In the genomic region with DNA sequence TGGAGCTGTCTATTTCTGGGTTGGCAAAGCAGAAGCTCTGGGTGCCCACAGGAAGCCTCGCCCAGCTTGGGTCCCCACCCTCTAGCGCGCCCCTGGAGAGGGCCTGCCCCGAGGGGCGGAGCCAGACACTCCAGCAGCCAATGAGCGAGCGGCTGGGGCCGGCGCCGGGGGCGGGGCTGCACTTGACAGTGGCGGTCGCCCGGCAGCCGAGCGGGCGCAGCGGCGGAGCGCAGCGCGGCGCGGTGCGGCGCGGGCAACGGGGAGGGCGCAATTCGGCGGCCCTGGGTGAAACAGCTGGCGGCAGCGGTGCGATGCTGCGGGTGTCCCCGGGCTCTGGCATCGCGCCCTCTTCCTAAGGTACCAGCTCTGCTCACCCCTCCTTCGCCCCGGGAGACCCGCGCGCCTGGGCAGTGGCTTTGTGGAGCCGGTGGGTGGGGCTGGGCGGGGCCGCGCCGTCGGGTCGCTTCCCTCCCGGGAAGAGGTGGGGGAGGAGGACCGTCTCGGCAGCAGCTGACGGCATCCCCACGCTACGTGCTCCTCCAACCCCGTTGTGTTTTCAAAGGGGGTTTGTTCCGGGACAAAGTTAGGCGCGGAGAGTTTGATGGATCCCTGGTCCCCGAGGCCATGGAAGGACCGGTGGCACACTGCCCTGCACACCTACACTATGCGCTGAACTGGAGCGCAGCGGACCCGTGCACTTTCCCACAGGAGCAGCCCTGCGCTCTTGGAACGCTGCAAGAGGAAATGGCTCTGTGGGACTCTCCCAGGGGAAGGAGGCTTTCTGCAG, we compare ENCODE assay signal across 8 mouse cellular contexts. TPM values are rescaled to one million over a fixed set of nuclear protein-coding genes. Genes with fewer than 3 reads are reported as not detected.
A peak's percentile ranks its signal among the peaks of the same experiment; 100 is the strongest.
DNase-seq lines count a peak whose midpoint lies in the region; ATAC-seq lines count a peak whose summit lies in the region.

Gene Fry (plus strand): TSS at position 191 of the 787 bp plus-strand sequence.

- intact Hi-C loops in left cerebral cortex, postnatal 4 days (cut with DNase I), result loop anchor here (5.0 kb wide), 1 partner anchor 34 kb away; no protein-coding TSS in a partner anchor

- H3K4me2 ChIP-seq in embryonic facial prominence, embryonic 11.5 days (ENCODE audit: low read depth, low read length), result peak within 1 kb of the TSS; percentile 81
- H3K4me2 ChIP-seq in midbrain, embryonic 11.5 days, result peak within 1 kb of the TSS; percentile 60

- no peaks in the 10 kb centered on the region for H3K4me1 ChIP-seq in embryonic facial prominence, embryonic 11.5 days (ENCODE audit: control insufficient read depth, insufficient read depth, low read length)
- H3K4me1 ChIP-seq in midbrain, embryonic 11.5 days (ENCODE audit: control insufficient read depth, insufficient read depth, low read length), result no peaks in the 10 kb centered on the region

- peak; percentile 96 for DNase-seq in adrenal gland, postnatal 25 days
- DNase-seq in embryonic facial prominence, embryonic 11.5 days (ENCODE audit: low spot score), result peak; percentile 91
- peak; percentile 80 for DNase-seq in kidney, adult 11 months
- DNase-seq in left cerebral cortex, postnatal 4 days, result peak; percentile 91
- peak; percentile 97 for DNase-seq in midbrain, embryonic 11.5 days (ENCODE audit: low spot score, missing footprints)
- peak; percentile 94 for DNase-seq in right cerebral cortex, postnatal 4 days
- DNase-seq in yolk sac, embryonic 10.5 days (ENCODE audit: low spot score), result peak; percentile 86

- H3K27me3 ChIP-seq in embryonic facial prominence, embryonic 11.5 days (ENCODE audit: control insufficient read depth, insufficient read depth, low read length), result no peaks in the 10 kb centered on the region
- H3K27me3 ChIP-seq in midbrain, embryonic 11.5 days (ENCODE audit: control insufficient read depth, insufficient read depth, low read length), result no peaks in the 10 kb centered on the region

- H3K9ac ChIP-seq in embryonic facial prominence, embryonic 11.5 days (replicated peaks; ENCODE audit: low read length), result peak within 1 kb of the TSS; percentile 62
- H3K9ac ChIP-seq in midbrain, embryonic 11.5 days (ENCODE audit: low read length), result peak within 1 kb of the TSS; percentile 64

- H3K36me3 ChIP-seq in embryonic facial prominence, embryonic 11.5 days (replicated peaks; ENCODE audit: control insufficient read depth, insufficient read depth, low read depth, low read length), result no peaks in the 10 kb centered on the region
- no peaks in the 10 kb centered on the region for H3K36me3 ChIP-seq in midbrain, embryonic 11.5 days (ENCODE audit: control insufficient read depth, insufficient read depth, low read length)

- peak; percentile 95 for ATAC-seq in embryonic facial prominence, embryonic 11.5 days (replicated peaks; ENCODE audit: insufficient number of reproducible peaks, low FRiP score, low TSS enrichment, low read depth)
- ATAC-seq in granulocyte monocyte progenitor cell, adult 5-6 weeks (replicated peaks; ENCODE audit: poor library complexity, severe bottlenecking), result peak; percentile 75
- ATAC-seq in midbrain, embryonic 11.5 days (ENCODE audit: low FRiP score), result peak; percentile 99

- H3K9me3 ChIP-seq in embryonic facial prominence, embryonic 11.5 days (replicated peaks; ENCODE audit: control insufficient read depth, low read length), result no peaks in the 10 kb centered on the region
- no peaks in the 10 kb centered on the region for H3K9me3 ChIP-seq in midbrain, embryonic 11.5 days (ENCODE audit: control insufficient read depth, low read length)

- under 1% methylated on average over 56 of the region's 68 CpGs for WGBS in embryonic facial prominence, embryonic 11.5 days
- WGBS in midbrain, embryonic 11.5 days, result under 1% methylated on average over 56 of the region's 68 CpGs

- no peak within 1 kb of the TSS for H3K27ac ChIP-seq in embryonic facial prominence, embryonic 11.5 days (replicated peaks; ENCODE audit: low read depth, low read length)
- H3K27ac ChIP-seq in midbrain, embryonic 11.5 days (ENCODE audit: low read depth, low read length), result no peak within 1 kb of the TSS

- H3K4me3 ChIP-seq in embryonic facial prominence, embryonic 11.5 days (ENCODE audit: low read depth, low read length), result peak within 1 kb of the TSS; percentile 68
- H3K4me3 ChIP-seq in midbrain, embryonic 11.5 days (ENCODE audit: low read depth, low read length), result peak within 1 kb of the TSS; percentile 65

RNA-seq across cellular contexts. Expression of gene Fry, which starts in this region (rescaled TPM):
- 36.2 and 47.5 TPM in 2 replicates for total RNA-seq in adrenal gland, postnatal 25 days (2021)
- 6.5 and 8.2 TPM in 2 replicates for polyA plus RNA-seq in embryonic facial prominence, embryonic 11.5 days (2014; fragmentation: Nextera tagmentation; extraction: Ambion mirVana)
- 25.0 and 26.7 TPM in 2 replicates for total RNA-seq in granulocyte monocyte progenitor cell, adult 5-6 weeks (2014; fragmentation: Nextera tagmentation)
- 15.4 and 18.4 TPM in 2 replicates for total RNA-seq in granulocyte monocyte progenitor cell, adult 5-6 weeks (2017)
- total RNA-seq in left cerebral cortex, postnatal 4 days (2021), result 100 to 1,000 TPM; 206 to 207 TPM
- 8.8 and 9.1 TPM in 2 replicates for polyA plus RNA-seq in midbrain, embryonic 11.5 days (2014; fragmentation: Nextera tagmentation; extraction: Ambion mirVana)
